Mouse (Mus musculus): ENCODE results near the gene Tinagl1. TPM values are rescaled to one million over a fixed set of nuclear protein-coding genes. Genes with fewer than 3 reads are reported as not detected.

Tinagl1 gene
- polyA plus RNA-seq, 1 experiment = 8.1 TPM

GRCm38 (mm10) chr4:130177087-130177486, 2.2 kb upstream of the Tinagl1 start:
- no peak for TF ChIP-seq CTCF (IDR thresholded peaks at IDR 0.05; ENCODE audit: borderline replicate concordance, extremely low read depth, insufficient read depth, insufficient read length)
- no peak for TF ChIP-seq POLR2A (IDR thresholded peaks at IDR 0.05; ENCODE audit: borderline replicate concordance, extremely low read depth, insufficient read depth, insufficient read length, poor library complexity, severe bottlenecking)
- DNase-seq (ENCODE audit: low read depth) = no peak

GRCm38 (mm10) chr4:130176156-130176720, 1.3 kb upstream of the Tinagl1 start:
- TF ChIP-seq CTCF (IDR thresholded peaks at IDR 0.05; ENCODE audit: borderline replicate concordance, extremely low read depth, insufficient read depth, insufficient read length) = no peak
- TF ChIP-seq POLR2A (IDR thresholded peaks at IDR 0.05; ENCODE audit: borderline replicate concordance, extremely low read depth, insufficient read depth, insufficient read length, poor library complexity, severe bottlenecking) = no peak
- DNase-seq (ENCODE audit: low read depth) = no peak

GRCm38 (mm10) chr4:130174335-130175031, 439 bp downstream of the Tinagl1 start:
- no peak for DNase-seq (ENCODE audit: low read depth)
- TF ChIP-seq CTCF (IDR thresholded peaks at IDR 0.05; ENCODE audit: borderline replicate concordance, extremely low read depth, insufficient read depth, insufficient read length) (no peak), POLR2A (IDR thresholded peaks at IDR 0.05; ENCODE audit: borderline replicate concordance, extremely low read depth, insufficient read depth, insufficient read length, poor library complexity, severe bottlenecking) (no peak)

- DNase-seq (ENCODE audit: low read depth) = no peak
- TF ChIP-seq CTCF (IDR thresholded peaks at IDR 0.05; ENCODE audit: borderline replicate concordance, extremely low read depth, insufficient read depth, insufficient read length) (no peak), POLR2A (IDR thresholded peaks at IDR 0.05; ENCODE audit: borderline replicate concordance, extremely low read depth, insufficient read depth, insufficient read length, poor library complexity, severe bottlenecking) (no peak)
These were observed 1.0 kb downstream of the Tinagl1 start for GRCm38 (mm10) chr4:130173911-130174311.

- TF ChIP-seq CTCF (IDR thresholded peaks at IDR 0.05; ENCODE audit: borderline replicate concordance, extremely low read depth, insufficient read depth, insufficient read length) (no peak), POLR2A (IDR thresholded peaks at IDR 0.05; ENCODE audit: borderline replicate concordance, extremely low read depth, insufficient read depth, insufficient read length, poor library complexity, severe bottlenecking) (no peak)
These were observed 1.7 kb downstream of the Tinagl1 start for GRCm38 (mm10) chr4:130173060-130173822.

GRCm38 (mm10) chr4:130171951-130172765, 2.8 kb downstream of the Tinagl1 start:
- no peak for DNase-seq (ENCODE audit: low read depth)
- TF ChIP-seq CTCF (IDR thresholded peaks at IDR 0.05; ENCODE audit: borderline replicate concordance, extremely low read depth, insufficient read depth, insufficient read length) (no peak), POLR2A (IDR thresholded peaks at IDR 0.05; ENCODE audit: borderline replicate concordance, extremely low read depth, insufficient read depth, insufficient read length, poor library complexity, severe bottlenecking) (no peak)

More at GRCm38 (mm10) chr4:130173060-130173822, 1.7 kb downstream of the Tinagl1 start:
- DNase-seq (ENCODE audit: low read depth) = no peak

- DNase-seq (ENCODE audit: low read depth) = no peak
- TF ChIP-seq CTCF (IDR thresholded peaks at IDR 0.05; ENCODE audit: borderline replicate concordance, extremely low read depth, insufficient read depth, insufficient read length) (no peak), POLR2A (IDR thresholded peaks at IDR 0.05; ENCODE audit: borderline replicate concordance, extremely low read depth, insufficient read depth, insufficient read length, poor library complexity, severe bottlenecking) (no peak)
These were observed 4.6 kb downstream of the Tinagl1 start for GRCm38 (mm10) chr4:130170362-130170761.

- DNase-seq (ENCODE audit: low read depth) = no peak
- no peak for TF ChIP-seq CTCF (IDR thresholded peaks at IDR 0.05; ENCODE audit: borderline replicate concordance, extremely low read depth, insufficient read depth, insufficient read length)
- TF ChIP-seq POLR2A (IDR thresholded peaks at IDR 0.05; ENCODE audit: borderline replicate concordance, extremely low read depth, insufficient read depth, insufficient read length, poor library complexity, severe bottlenecking) = no peak
These were observed 5.4 kb downstream of the Tinagl1 start for GRCm38 (mm10) chr4:130169411-130169971.

GRCm38 (mm10) chr4:130168280-130169183, 6.4 kb downstream of the Tinagl1 start:
- TF ChIP-seq POLR2A (IDR thresholded peaks at IDR 0.05; ENCODE audit: borderline replicate concordance, extremely low read depth, insufficient read depth, insufficient read length, poor library complexity, severe bottlenecking) (no peak), CTCF (IDR thresholded peaks at IDR 0.05; ENCODE audit: borderline replicate concordance, extremely low read depth, insufficient read depth, insufficient read length) (no peak)
- peak; percentile 54 for DNase-seq (ENCODE audit: low read depth)

GRCm38 (mm10) chr4:130167814-130168213, 7.1 kb downstream of the Tinagl1 start:
- no peak for DNase-seq (ENCODE audit: low read depth)
- TF ChIP-seq POLR2A (IDR thresholded peaks at IDR 0.05; ENCODE audit: borderline replicate concordance, extremely low read depth, insufficient read depth, insufficient read length, poor library complexity, severe bottlenecking) (no peak), CTCF (IDR thresholded peaks at IDR 0.05; ENCODE audit: borderline replicate concordance, extremely low read depth, insufficient read depth, insufficient read length) (no peak)
